Mouse (Mus musculus) heart, postnatal 14 days (tissue): ENCODE results near the gene Gm21915. TPM values are rescaled to one million over a fixed set of nuclear protein-coding genes. Genes with fewer than 3 reads are reported as not detected.

Experiments used
- DNase-seq, 2 experiments: peaks; one replicate each; pipeline ENCODE4 v3.0.0; 2021 to 2022
- intact Hi-C: fragments of 180-260 bp; cut with DNase I; formaldehyde crosslinking; loops from one replicate; pipeline ENCODE4 v1.15.1; 2025
- long read RNA-seq, 2 experiments: library from polyadenylated mRNA; stranded (forward); transcript quantifications; one replicate each; pipeline ENCODE4 v2.0.0; 2021
- total RNA-seq, 2 experiments: library from RNA; stranded (reverse); gene quantifications; 2 replicates each; pipeline ENCODE4 v1.2.3; 2021

Gm21915 gene
- total RNA-seq: not detected
- long read RNA-seq, experiment 1: 0 reads
- long read RNA-seq, experiment 2: 0 reads

GRCm38 (mm10) chr9:40670313-40670712, at the start of gene Gm21915:
Gene Gm21915 (plus strand): TSS chr9:40670613.
- no peak for DNase-seq
- intact Hi-C loops: no loop called here

GRCm38 (mm10) chr9:40622265-40622664, 48.1 kb upstream of the Gm21915 start:
- DNase-seq: no peak
- intact Hi-C loops: no loop called here

GRCm38 (mm10) chr9:40622793-40623192, 47.6 kb upstream of the Gm21915 start:
- DNase-seq: no peak

GRCm38 (mm10) chr9:40625341-40625740, 45.1 kb upstream of the Gm21915 start:
- no peak for DNase-seq
- intact Hi-C loops: no loop called here

More at GRCm38 (mm10) chr9:40622793-40623192, 47.6 kb upstream of the Gm21915 start:
- intact Hi-C loops: no loop called here

- no peak for DNase-seq
- intact Hi-C loops: no loop called here
Observed at GRCm38 (mm10) chr9:40626566-40626965, 43.8 kb upstream of the Gm21915 start.

- intact Hi-C loops: no loop called here
- no peak for DNase-seq
Observed at GRCm38 (mm10) chr9:40627146-40627713, 43.2 kb upstream of the Gm21915 start.

GRCm38 (mm10) chr9:40628130-40629069, 42.0 kb upstream of the Gm21915 start:
- intact Hi-C loops: no loop called here
- peak in 1 of 2 experiments; percentile 60 for DNase-seq

GRCm38 (mm10) chr9:40629441-40629840, 41.0 kb upstream of the Gm21915 start:
- no peak for DNase-seq
- intact Hi-C loops: no loop called here

- intact Hi-C loops: no loop called here
- no peak for DNase-seq
Observed at GRCm38 (mm10) chr9:40631101-40631500, 39.3 kb upstream of the Gm21915 start.

- intact Hi-C loops: no loop called here
- no peak for DNase-seq
Observed at GRCm38 (mm10) chr9:40631505-40631904, 38.9 kb upstream of the Gm21915 start.

GRCm38 (mm10) chr9:40636054-40636453, 34.4 kb upstream of the Gm21915 start:
- DNase-seq: peak; percentile 67 to 80
- intact Hi-C loops: loop anchor here (1.0 kb wide), 1 partner anchor 114 kb away; no protein-coding TSS in a partner anchor

- intact Hi-C loops: no loop called here
- no peak for DNase-seq
Observed at GRCm38 (mm10) chr9:40637705-40638393, 32.6 kb upstream of the Gm21915 start.

GRCm38 (mm10) chr9:40638394-40639049, 31.9 kb upstream of the Gm21915 start:
- intact Hi-C loops: no loop called here
- DNase-seq: peak; percentile 36

GRCm38 (mm10) chr9:40639536-40640187, 30.8 kb upstream of the Gm21915 start:
- intact Hi-C loops: no loop called here
- peak in 1 of 2 experiments; percentile 27 for DNase-seq

- intact Hi-C loops: no loop called here
- DNase-seq: no peak
Observed at GRCm38 (mm10) chr9:40641318-40641717, 29.1 kb upstream of the Gm21915 start.

- DNase-seq: no peak
- intact Hi-C loops: no loop called here
Observed at GRCm38 (mm10) chr9:40642470-40643220, 27.8 kb upstream of the Gm21915 start.

GRCm38 (mm10) chr9:40649444-40649843, 21.0 kb upstream of the Gm21915 start:
- intact Hi-C loops: no loop called here

GRCm38 (mm10) chr9:40649983-40650382, 20.4 kb upstream of the Gm21915 start:
- intact Hi-C loops: no loop called here
- DNase-seq: no peak

More at GRCm38 (mm10) chr9:40649444-40649843, 21.0 kb upstream of the Gm21915 start:
- DNase-seq: no peak

- peak in 1 of 2 experiments; percentile 58 for DNase-seq
- intact Hi-C loops: no loop called here
Observed at GRCm38 (mm10) chr9:40651239-40651859, 19.1 kb upstream of the Gm21915 start.
